Mouse (Mus musculus): ENCODE measurements at regions not wholly inside any gene's neighbourhood (a gene's known extent, or its start where the extent isn't known, plus 50 kb on each side); places are given as distances from the start of the nearest gene placed in this dataset.

- TF ChIP-seq ZNF384 (IDR thresholded peaks at IDR 0.05; ENCODE audit: low read depth, low read length) (no peak), ZC3H11A (IDR thresholded peaks at IDR 0.05; ENCODE audit: borderline replicate concordance, low read depth, low read length) (no peak), MAFK (IDR thresholded peaks at IDR 0.05; ENCODE audit: insufficient read depth, low read depth, low read length) (no peak), CHD2 (IDR thresholded peaks at IDR 0.05; ENCODE audit: low read depth, low read length) (no peak), HCFC1 (IDR thresholded peaks at IDR 0.05; ENCODE audit: borderline replicate concordance, insufficient read depth, low read length) (no peak)
Observed at GRCm38 (mm10) chrX:11090432-11090831, 208.6 kb upstream of the H2al1a start.

Measured in ES-E14 (cell line).